Mouse (Mus musculus): ENCODE data around the gene Tdrd9.

Gene Tdrd9

DNA sequence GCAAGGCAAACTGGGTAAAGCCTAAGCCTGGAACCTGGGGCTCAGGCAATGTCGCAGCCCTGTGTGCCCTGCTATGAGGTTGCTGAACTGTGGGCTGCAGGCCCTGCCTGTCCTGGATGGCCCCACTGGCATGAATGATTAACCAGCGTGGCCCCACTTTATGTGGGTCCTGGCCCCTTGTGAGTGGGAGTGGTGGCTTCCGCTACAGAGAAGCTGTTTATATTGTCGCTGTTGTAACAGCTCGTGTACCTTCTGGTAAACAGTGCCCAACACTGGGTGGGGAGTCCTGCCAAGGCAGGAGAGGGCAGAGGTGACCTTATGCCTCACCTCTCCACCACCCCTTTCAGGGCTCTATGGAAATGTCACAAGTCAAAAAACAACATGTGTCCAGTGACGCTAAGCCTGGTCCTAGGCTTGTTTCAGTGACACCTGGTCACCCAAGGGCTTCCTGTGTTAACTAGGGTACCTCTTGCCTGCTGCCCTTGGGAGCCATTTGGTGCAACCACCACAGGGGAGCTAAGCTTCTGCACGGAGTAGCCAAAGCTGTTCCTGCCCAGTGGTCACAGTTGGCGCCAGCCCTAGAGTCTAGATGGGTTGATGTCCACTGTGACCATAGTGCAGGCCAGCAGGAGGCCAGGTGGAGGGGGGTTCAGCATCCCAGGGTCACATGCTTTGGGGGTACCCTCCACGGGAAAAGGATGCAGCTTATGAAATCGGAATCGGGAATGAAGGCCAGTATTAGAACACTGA is 137.5 kb downstream of the Tdrd9 start:
- peak; percentile 34 to 39 for DNase-seq

DNA sequence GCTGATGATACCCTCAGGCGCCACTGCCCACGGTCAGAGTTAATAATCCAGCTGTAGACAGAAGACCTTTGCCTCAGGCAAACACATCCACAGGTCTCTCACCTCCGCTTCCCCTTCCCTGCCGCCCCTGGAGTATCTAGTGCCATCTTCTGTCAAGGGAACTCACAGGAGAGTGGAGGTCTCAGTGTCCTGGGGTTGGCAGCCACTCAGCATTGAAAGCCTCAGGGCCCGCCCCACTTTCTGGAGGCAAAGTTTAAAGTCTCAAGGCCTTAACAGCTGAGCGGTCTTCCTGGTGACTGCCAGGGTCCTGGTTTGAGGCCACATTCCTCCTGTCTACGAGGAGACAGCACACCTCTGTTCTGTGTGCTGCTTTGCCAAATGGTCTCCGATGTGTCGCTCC is 138.3 kb downstream of the Tdrd9 start:
- no peak for DNase-seq

DNA sequence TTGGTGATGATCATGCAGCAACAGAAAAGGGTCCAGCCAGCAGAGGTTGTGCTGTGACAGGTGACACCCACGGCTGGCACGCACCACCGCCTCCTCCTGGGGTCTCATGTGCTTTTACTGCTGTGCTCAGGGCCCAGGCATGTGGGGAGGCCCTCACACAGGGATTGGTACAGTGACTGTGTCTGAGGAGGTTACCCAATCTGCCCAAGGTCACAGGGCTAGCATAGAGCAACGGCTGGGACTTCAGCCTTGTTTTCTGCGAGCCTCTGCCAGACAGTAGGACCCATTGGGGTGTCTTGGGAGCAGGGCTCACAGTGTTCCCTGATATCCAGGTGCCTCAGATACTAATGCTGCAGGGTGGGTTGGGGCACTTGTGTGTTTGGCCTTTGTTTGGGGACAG is 140.0 kb downstream of the Tdrd9 start:
- no peak for DNase-seq

DNA sequence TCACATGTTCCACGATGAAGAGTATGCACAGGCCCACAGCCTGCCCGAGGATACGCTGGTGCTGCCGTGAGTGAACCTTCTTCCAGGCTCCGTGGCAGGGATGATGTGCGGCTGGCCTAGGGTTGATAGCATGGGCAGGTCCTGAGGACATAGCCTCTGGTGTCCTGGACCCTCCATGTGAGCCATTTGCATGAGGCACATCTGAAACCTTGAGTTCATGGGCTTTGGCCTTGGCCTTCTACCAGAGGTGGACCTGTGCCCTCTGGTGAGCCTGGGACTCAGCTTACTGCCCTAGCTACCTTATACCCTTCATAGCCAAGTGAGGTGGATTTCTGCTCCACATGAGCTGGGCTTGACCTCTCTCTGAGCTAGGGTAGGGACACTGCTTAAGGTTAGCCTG is 140.9 kb downstream of the Tdrd9 start:
- DNase-seq = no peak

DNA sequence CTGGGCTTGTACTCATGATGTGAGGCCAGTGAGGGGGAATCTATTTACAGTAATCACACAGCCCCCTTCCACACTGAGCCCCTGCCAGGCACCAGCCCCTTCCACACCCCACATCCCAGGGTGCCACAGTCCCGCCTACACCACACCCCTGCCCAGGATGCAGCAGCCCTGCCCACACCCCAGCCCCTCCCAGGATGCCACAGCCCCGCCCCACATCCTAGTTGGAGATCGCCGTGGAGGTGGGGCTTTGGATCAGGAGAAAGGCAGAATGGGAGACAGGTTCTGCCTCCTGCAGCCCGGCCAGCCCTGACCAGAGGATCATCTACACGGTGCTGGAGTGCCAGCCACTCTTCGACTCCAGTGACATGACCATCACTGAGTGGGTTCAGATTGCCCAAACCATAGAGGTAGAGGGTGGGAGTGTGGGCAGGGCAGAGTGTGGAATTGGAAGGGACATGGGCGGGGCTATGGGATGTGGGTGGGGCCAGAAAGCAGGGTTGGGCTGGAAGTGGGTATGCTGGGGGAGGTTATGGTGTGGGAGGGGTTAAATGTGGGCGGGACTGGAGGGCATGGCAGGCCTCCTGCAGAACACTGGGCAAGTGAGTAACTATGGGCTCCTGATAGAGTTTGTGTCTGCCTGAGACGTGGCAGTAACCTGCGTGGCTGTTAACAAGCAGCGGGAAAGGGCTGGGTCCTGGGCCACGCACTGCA is 141.5 kb downstream of the Tdrd9 start:
- no peak for DNase-seq

DNA sequence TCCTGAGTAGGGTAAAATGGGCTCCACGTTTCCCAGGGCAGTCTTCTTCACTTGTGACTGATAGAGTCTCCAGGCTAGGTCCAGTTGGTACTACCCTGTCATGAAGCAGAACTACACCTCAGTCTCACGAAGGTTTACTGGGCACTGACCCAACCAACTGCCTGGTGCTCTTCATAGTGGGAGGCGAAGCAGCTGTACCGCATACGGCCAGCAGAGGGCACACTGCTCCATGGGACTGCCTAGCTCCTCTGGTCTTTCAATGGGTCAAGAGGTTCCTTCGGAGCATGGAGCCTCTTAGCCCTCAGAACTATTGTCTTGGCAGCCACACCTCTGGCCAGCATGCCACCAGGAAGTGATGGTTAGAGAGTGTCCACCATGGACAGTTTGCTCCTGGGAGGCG is 142.4 kb downstream of the Tdrd9 start:
- peak; percentile 85 to 88 for DNase-seq

DNA sequence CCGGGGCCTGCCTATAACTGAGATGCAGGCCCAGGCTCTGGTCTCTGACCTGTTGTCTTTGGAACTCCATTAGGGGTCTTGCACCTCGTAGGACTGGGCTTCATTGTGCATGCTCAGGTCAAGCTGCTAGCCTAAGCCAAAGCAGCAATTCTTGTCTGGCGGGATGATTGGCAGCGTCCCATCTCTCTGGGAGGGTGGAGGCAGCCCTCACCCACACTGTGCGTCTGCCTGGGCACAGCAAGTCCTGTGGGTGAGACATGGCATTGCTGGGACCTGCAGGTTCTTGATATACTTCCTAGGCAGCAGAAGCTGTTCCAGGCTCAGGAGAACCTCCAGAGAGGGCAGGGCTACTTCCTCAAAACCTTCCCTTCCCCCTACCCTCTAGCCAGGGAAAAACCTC is 145.6 kb downstream of the Tdrd9 start:
- peak in 1 of 2 experiments; percentile 29 for DNase-seq

DNA sequence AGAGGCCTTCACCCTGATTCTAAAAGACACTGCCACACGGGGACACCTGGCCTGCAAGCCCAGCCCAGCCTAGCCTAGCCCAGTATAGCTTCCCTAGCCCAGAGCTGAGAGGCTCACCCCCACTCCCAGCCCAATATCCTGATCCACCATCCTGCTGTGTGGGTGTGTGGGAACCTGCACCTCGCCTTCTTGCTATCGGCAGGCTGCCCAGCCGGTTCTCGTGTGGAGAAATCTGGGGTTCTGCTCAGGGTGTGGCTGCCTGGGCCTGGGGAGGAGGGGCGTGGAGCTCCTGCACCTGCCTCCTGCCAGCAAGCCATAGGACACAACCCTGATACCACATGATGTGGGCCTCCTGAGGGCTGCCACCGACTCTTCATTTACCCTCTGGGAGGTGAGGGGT is 146.3 kb downstream of the Tdrd9 start:
- DNase-seq = peak; percentile 22 to 47

Measured in lung, adult 18-20 months (tissue).